Mouse (Mus musculus): Measurements from ENCODE around the gene Ly86. TPM values are rescaled to one million over a fixed set of nuclear protein-coding genes. Genes with fewer than 3 reads are reported as not detected.

The Ly86 gene
- polyA plus RNA-seq, 1 experiment: 6.9 TPM

DNA sequence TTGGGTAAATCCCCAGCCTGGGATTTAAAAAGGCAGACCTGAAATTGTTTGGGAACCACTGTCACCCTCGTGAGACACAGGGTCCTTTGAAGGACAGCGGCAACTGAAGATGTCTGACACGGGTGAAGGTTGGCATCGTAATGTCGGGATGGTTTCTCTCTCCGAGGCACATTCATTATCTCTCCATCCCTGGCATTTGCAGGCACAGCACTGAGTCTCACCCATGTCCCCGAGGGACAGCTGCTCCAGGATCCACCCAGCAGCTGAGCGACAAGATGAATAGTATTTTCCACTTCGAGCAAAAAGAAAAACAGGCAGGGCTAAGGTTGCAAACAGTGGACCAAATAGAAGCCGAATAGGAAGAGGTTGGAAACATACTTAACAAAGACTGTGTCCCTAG, 114.0 kb downstream of the Ly86 start:
- 57% methylated on average over 10 of the region's 10 CpGs for WGBS
- DNase-seq: no peak
- Histone ChIP-seq H3K4me1 (ENCODE audit: control insufficient read depth, insufficient read depth, low read length) (peaks cover 53% of the 10 kb centered on the region), H3K4me3 (replicated peaks; ENCODE audit: extremely low read depth, low read depth, low read length) (no peak overlapping the region)
- no peak for TF ChIP-seq POLR2A (IDR thresholded peaks at IDR 0.05; ENCODE audit: borderline replicate concordance, extremely low read depth, low read depth, low read length)
- TF ChIP-seq CTCF (IDR thresholded peaks at IDR 0.05; ENCODE audit: insufficient read depth, low read length): no peak

GRCm38 (mm10) chr13:37459957-37460930, 115.2 kb downstream of the Ly86 start:
- Histone ChIP-seq H3K4me1 (ENCODE audit: control insufficient read depth, insufficient read depth, low read length) (peaks cover 45% of the 10 kb centered on the region), H3K4me3 (replicated peaks; ENCODE audit: extremely low read depth, low read depth, low read length) (no peak overlapping the region)
- TF ChIP-seq CTCF (IDR thresholded peaks at IDR 0.05; ENCODE audit: insufficient read depth, low read length) (no peak), POLR2A (IDR thresholded peaks at IDR 0.05; ENCODE audit: borderline replicate concordance, extremely low read depth, low read depth, low read length) (no peak)
- peak; percentile 71 for DNase-seq
- 46% methylated on average over 28 of the region's 28 CpGs for WGBS

DNA sequence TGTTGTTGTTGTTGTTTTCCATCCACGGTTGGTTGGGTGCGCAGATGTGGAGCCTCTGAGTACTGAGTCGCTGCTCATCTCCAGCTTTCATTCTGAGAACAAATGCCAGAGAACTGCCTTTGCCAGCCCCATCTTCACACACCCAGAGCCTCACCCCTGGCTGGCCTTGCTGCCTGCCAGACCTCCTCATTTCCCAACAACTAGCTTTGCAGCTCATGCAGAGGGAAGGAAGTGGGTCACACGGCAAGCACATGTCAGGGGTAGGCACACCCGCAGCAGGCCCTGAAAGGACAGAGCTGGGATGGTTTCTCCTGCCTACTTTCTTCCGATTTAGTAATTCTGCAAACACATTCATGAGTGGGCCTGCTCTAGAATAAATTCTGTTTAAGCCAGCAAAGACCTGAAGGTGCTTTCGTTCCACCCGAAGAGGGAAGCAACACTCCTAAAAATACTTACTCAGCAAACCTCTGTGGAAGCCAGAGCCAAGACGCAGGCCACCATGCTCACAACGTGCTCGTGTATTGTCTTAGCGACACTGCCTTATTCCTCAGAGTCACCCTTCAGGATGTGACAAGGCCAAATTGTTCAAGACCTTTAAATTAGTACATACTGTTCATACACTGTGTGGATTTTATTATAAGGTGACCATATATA, 117.2 kb downstream of the Ly86 start:
- H3K4me1 ChIP-seq (ENCODE audit: control insufficient read depth, insufficient read depth, low read length): peaks cover 28% of the 10 kb centered on the region
- 37% methylated on average over 12 of the region's 12 CpGs for WGBS
- DNase-seq: peak; percentile 46

GRCm38 (mm10) chr13:37465710-37466109, 120.7 kb downstream of the Ly86 start:
- H3K4me1 ChIP-seq (ENCODE audit: control insufficient read depth, insufficient read depth, low read length): peaks cover 27% of the 10 kb centered on the region
- H3K4me3 ChIP-seq (replicated peaks; ENCODE audit: extremely low read depth, low read depth, low read length): no peak overlapping the region
- 63% methylated on average over 6 of the region's 6 CpGs for WGBS
- DNase-seq: no peak
- TF ChIP-seq POLR2A (IDR thresholded peaks at IDR 0.05; ENCODE audit: borderline replicate concordance, extremely low read depth, low read depth, low read length) (no peak), CTCF (IDR thresholded peaks at IDR 0.05; ENCODE audit: insufficient read depth, low read length) (no peak)

More for the DNA sequence above, 117.2 kb downstream of the Ly86 start:
- no peak for TF ChIP-seq POLR2A (IDR thresholded peaks at IDR 0.05; ENCODE audit: borderline replicate concordance, extremely low read depth, low read depth, low read length)
- no peak for TF ChIP-seq CTCF (IDR thresholded peaks at IDR 0.05; ENCODE audit: insufficient read depth, low read length)
- H3K4me3 ChIP-seq (replicated peaks; ENCODE audit: extremely low read depth, low read depth, low read length): no peak overlapping the region

- Histone ChIP-seq H3K4me1 (ENCODE audit: control insufficient read depth, insufficient read depth, low read length) (peaks cover 21% of the 10 kb centered on the region), H3K4me3 (replicated peaks; ENCODE audit: extremely low read depth, low read depth, low read length) (no peak overlapping the region)
- TF ChIP-seq CTCF (IDR thresholded peaks at IDR 0.05; ENCODE audit: insufficient read depth, low read length): peak; percentile 46; the same call in 1 of the 2 replicates
- TF ChIP-seq POLR2A (IDR thresholded peaks at IDR 0.05; ENCODE audit: borderline replicate concordance, extremely low read depth, low read depth, low read length): peak; percentile 43; the same call in 1 of the 2 replicates
- WGBS: 6% methylated on average over 8 of the region's 8 CpGs
- peak; percentile 85 for DNase-seq
Measured at GRCm38 (mm10) chr13:37467795-37468194, 122.8 kb downstream of the Ly86 start.
